Mouse (Mus musculus): ENCODE data around the gene Mpzl1. TPM values are rescaled to one million over a fixed set of nuclear protein-coding genes. Genes with fewer than 3 reads are reported as not detected.

Mpzl1 gene
- total RNA-seq (2023): 2.0 TPM

DNA sequence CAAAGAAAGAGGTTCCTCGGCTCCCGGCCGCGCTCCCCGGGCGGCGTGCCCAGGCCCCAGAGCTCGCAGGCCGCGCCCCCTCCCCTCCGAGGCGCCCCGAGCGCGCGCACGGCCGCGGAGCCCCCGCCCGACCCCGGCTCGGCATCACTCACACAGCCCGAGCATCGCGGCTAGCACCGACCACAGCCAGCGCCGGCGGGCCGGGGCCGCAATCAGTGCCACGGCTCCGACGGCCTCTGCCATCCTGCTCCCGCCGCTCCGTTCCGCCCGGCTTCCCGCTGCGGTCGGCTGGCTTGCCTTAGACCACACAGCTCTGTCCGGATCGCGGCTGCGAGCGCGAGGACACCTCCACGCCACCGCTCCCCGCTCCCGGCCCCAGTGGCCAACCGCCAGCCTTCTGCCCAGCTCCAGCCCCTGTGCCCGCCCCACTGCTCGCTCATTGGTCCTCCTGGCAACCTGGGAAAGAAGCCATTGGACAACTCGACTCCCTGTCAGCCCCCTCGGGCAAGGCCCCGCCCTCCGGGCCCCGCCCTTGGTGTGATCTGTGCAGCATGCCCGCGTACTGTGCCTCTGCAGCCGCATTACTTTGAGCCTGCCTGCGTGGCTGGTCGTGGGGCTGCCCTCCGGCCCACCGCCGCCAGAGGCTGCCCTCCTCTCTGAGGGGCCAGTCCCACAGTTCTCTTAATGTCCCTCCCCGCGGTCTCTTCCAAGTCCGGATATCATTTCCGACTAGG lies at the start of gene Mpzl1:
TSS of gene Mpzl1 (minus strand) at position 388 of the 734 bp plus-strand sequence.

Other genes starting within 250 kb of the Mpzl1 start
- gene Dcaf6, start 174.1 kb downstream of the Mpzl1 start, total RNA-seq (2023): 36.1 TPM
- 38.7 TPM for gene Mpc2, start 173.9 kb downstream of the Mpzl1 start, total RNA-seq (2023)
- gene Adcy10, start 149.4 kb downstream of the Mpzl1 start, total RNA-seq (2023): not detected
- 171 TPM for gene Rcsd1, start 75.2 kb upstream of the Mpzl1 start, total RNA-seq (2023)
- gene Creg1, start 129.2 kb upstream of the Mpzl1 start, total RNA-seq (2023): 11.2 TPM
- 443 TPM for gene Cd247, start 154.1 kb upstream of the Mpzl1 start, total RNA-seq (2023)

All from CD4-positive naive resting alpha-beta T cell, adult 76 days (primary cell).